Mouse (Mus musculus) forebrain, embryonic 14.5 days (tissue): Measurements from ENCODE around the gene 1700028K03Rik. TPM values are rescaled to one million over a fixed set of nuclear protein-coding genes. Genes with fewer than 3 reads are reported as not detected.

Experiments used
- ATAC-seq: fragments of 200-750 bp; cut with Nextera tagmentation; 2 replicates; pipeline ENCODE4 v1.8.0; 2017; ENCODE audit warnings: mild to moderate bottlenecking, moderate library complexity
- DNase-seq: peaks from one replicate; pipeline ENCODE4 v3.0.0-alpha.2; 2015; ENCODE audit warnings: low spot score
- H3K27ac ChIP-seq: fragments of 300-500 bp; sonication (generic); 2 replicates; pipeline ENCODE4 v1.5.1; 2014; ENCODE audit warnings: low read depth, mild to moderate bottlenecking, control low read depth, low read length, moderate library complexity
- H3K27me3 ChIP-seq: fragments of 300-500 bp; sonication (generic); replicated peaks from 2 replicates; pipeline ENCODE4 v1.6.1; 2014; ENCODE audit warnings: low read length, control low read depth, mixed read lengths; ENCODE audit not compliant: control insufficient read depth, insufficient read depth
- H3K36me3 ChIP-seq: fragments of 300-500 bp; sonication (generic); 2 replicates; pipeline ENCODE4 v1.6.1; 2014; ENCODE audit warnings: low read length, control low read depth; ENCODE audit not compliant: control insufficient read depth, insufficient read depth
- H3K4me1 ChIP-seq: fragments of 300-500 bp; sonication (generic); 2 replicates; pipeline ENCODE4 v1.6.1; 2014; ENCODE audit warnings: antibody characterized with exemption, low read length, control low read depth; ENCODE audit not compliant: control insufficient read depth, insufficient read depth
- H3K4me2 ChIP-seq: fragments of 300-500 bp; sonication (generic); 2 replicates; pipeline ENCODE4 v1.6.1; 2014; ENCODE audit warnings: mild to moderate bottlenecking, control low read depth, low read length
- H3K4me3 ChIP-seq: fragments of 300-500 bp; sonication (generic); 2 replicates; pipeline ENCODE4 v1.5.1; 2014; ENCODE audit warnings: low read depth, low read length, control low read depth
- H3K9ac ChIP-seq: fragments of 300-500 bp; sonication (generic); 2 replicates; pipeline ENCODE4 v1.6.1; 2014; ENCODE audit warnings: mild to moderate bottlenecking, low read length, control low read depth, moderate library complexity
- H3K9me3 ChIP-seq: fragments of 300-500 bp; sonication (generic); replicated peaks from 2 replicates; pipeline ENCODE4 v1.6.1; 2016; ENCODE audit warnings: low read length, control low read depth, mixed read lengths; ENCODE audit not compliant: control insufficient read depth
- WGBS: fragments of 180-500 bp; shearing (Covaris S2); extraction: QIAGEN DNeasy Blood & Tissue Kit; methylation state at CpG from one replicate; pipeline ENCODE4 v1.1.7; 2014; 5-methylcytosine and 5-hydroxymethylcytosine counted together
- polyA plus RNA-seq: library from polyadenylated mRNA; unstranded; fragments of >200 nt; fragmentation: Nextera tagmentation; extraction: Ambion mirVana; gene quantifications from 2 replicates; pipeline ENCODE4 v1.2.1, GENCODE M21; 2014

The 1700028K03Rik gene
- 0.18 and 0.19 TPM in 2 replicates for polyA plus RNA-seq

- no peaks in the 10 kb centered on the region for H3K9me3 ChIP-seq
- DNase-seq (no peak), ATAC-seq (no peak)
- no peak within 1 kb of the TSS for H3K27ac ChIP-seq
- H3K36me3 ChIP-seq = no peaks in the 10 kb centered on the region
- H3K4me3 ChIP-seq = no peak within 1 kb of the TSS
- H3K27me3 ChIP-seq = no peaks in the 10 kb centered on the region
- no peak within 1 kb of the TSS for H3K4me2 ChIP-seq
- H3K9ac ChIP-seq = no peak within 1 kb of the TSS
- 74% methylated on average over 15 of the region's 15 CpGs for WGBS
- H3K4me1 ChIP-seq = no peaks in the 10 kb centered on the region
Measured at GRCm38 (mm10) chr5:107534581-107534980, at the start of gene 1700028K03Rik. Gene 1700028K03Rik, plus strand, starts transcription at chr5:107534709.

GRCm38 (mm10) chr5:107488996-107489395 lies 45.5 kb upstream of the 1700028K03Rik start:
- H3K27me3 ChIP-seq = no peaks in the 10 kb centered on the region
- H3K9ac ChIP-seq = no peak overlapping the region
- H3K36me3 ChIP-seq = no peaks in the 10 kb centered on the region
- H3K4me3 ChIP-seq = no peak overlapping the region
- H3K9me3 ChIP-seq = no peaks in the 10 kb centered on the region
- ATAC-seq (no peak), DNase-seq (no peak)
- no peaks in the 10 kb centered on the region for H3K4me1 ChIP-seq
- 82% methylated on average over 4 of the region's 4 CpGs for WGBS
- no peak overlapping the region for H3K4me2 ChIP-seq
- no peak overlapping the region for H3K27ac ChIP-seq

GRCm38 (mm10) chr5:107491036-107491435 lies 43.5 kb upstream of the 1700028K03Rik start:
- Histone ChIP-seq H3K4me1 (no peaks in the 10 kb centered on the region), H3K36me3 (no peaks in the 10 kb centered on the region), H3K4me3 (no peak overlapping the region), H3K4me2 (no peak overlapping the region), H3K27me3 (no peaks in the 10 kb centered on the region), H3K9ac (no peak overlapping the region), H3K27ac (no peak overlapping the region), H3K9me3 (no peaks in the 10 kb centered on the region)
- ATAC-seq = no peak
- DNase-seq = no peak
- WGBS = 82% methylated on average over 9 of the region's 9 CpGs

- no peaks in the 10 kb centered on the region for H3K9me3 ChIP-seq
- H3K9ac ChIP-seq = no peak overlapping the region
- ATAC-seq = no peak
- no peaks in the 10 kb centered on the region for H3K36me3 ChIP-seq
- no peak overlapping the region for H3K27ac ChIP-seq
- H3K4me1 ChIP-seq = peaks cover 2% of the 10 kb centered on the region; the same call in 1 of the 2 replicates
- H3K4me2 ChIP-seq = no peak overlapping the region
- 95% methylated on average over 2 of the region's 2 CpGs for WGBS
- H3K27me3 ChIP-seq = no peaks in the 10 kb centered on the region
- DNase-seq = no peak
- H3K4me3 ChIP-seq = no peak overlapping the region
Measured at GRCm38 (mm10) chr5:107492471-107492870, 42.0 kb upstream of the 1700028K03Rik start.

- no peaks in the 10 kb centered on the region for H3K9me3 ChIP-seq
- DNase-seq = no peak
- peaks cover 16% of the 10 kb centered on the region for H3K4me1 ChIP-seq
- 98% methylated on average over 5 of the region's 5 CpGs for WGBS
- H3K36me3 ChIP-seq = no peaks in the 10 kb centered on the region
- no peaks in the 10 kb centered on the region for H3K27me3 ChIP-seq
- H3K9ac ChIP-seq = no peak overlapping the region
- ATAC-seq = no peak
- H3K4me2 ChIP-seq = no peak overlapping the region
- H3K27ac ChIP-seq = no peak overlapping the region
- H3K4me3 ChIP-seq = no peak overlapping the region
Measured at GRCm38 (mm10) chr5:107494759-107495158, 39.8 kb upstream of the 1700028K03Rik start.

- Histone ChIP-seq H3K27ac (peak overlapping the region; percentile 21; the same call in 1 of the 2 replicates), H3K9ac (no peak overlapping the region), H3K4me2 (no peak overlapping the region), H3K9me3 (no peaks in the 10 kb centered on the region), H3K4me1 (peaks cover 16% of the 10 kb centered on the region), H3K4me3 (no peak overlapping the region), H3K36me3 (no peaks in the 10 kb centered on the region), H3K27me3 (no peaks in the 10 kb centered on the region)
- 93% methylated on average over 2 of the region's 2 CpGs for WGBS
- ATAC-seq (no peak), DNase-seq (no peak)
Measured at GRCm38 (mm10) chr5:107496047-107496446, 38.5 kb upstream of the 1700028K03Rik start.

GRCm38 (mm10) chr5:107497519-107498501 lies 36.7 kb upstream of the 1700028K03Rik start:
- peak overlapping the region; percentile 63 for H3K4me2 ChIP-seq
- no peaks in the 10 kb centered on the region for H3K27me3 ChIP-seq
- 0 out of 2 replicates have a peak, but pooled peaks cover 5% of the 10 kb centered on the region for H3K36me3 ChIP-seq
- ATAC-seq = peak; percentile 97
- H3K9me3 ChIP-seq = no peaks in the 10 kb centered on the region
- 19% methylated on average over 10 of the region's 10 CpGs for WGBS
- H3K27ac ChIP-seq = peak overlapping the region; percentile 83
- peak overlapping the region; percentile 35 for H3K4me3 ChIP-seq
- peaks cover 16% of the 10 kb centered on the region for H3K4me1 ChIP-seq
- peak; percentile 98 for DNase-seq
- H3K9ac ChIP-seq = peak overlapping the region; percentile 45

GRCm38 (mm10) chr5:107498806-107499310 lies 35.7 kb upstream of the 1700028K03Rik start:
- H3K36me3 ChIP-seq = peaks cover 11% of the 10 kb centered on the region
- no peak for DNase-seq
- peak overlapping the region; percentile 35 for H3K4me3 ChIP-seq
- H3K4me1 ChIP-seq = peaks cover 16% of the 10 kb centered on the region
- no peaks in the 10 kb centered on the region for H3K27me3 ChIP-seq
- peak overlapping the region; percentile 45 for H3K9ac ChIP-seq
- no peaks in the 10 kb centered on the region for H3K9me3 ChIP-seq
- no peak for ATAC-seq
- 55% methylated on average over 5 of the region's 5 CpGs for WGBS
- H3K27ac ChIP-seq = 0 out of 2 replicates have a peak overlapping the region, but pooled peaks have one; percentile 14
- peak overlapping the region; percentile 63 for H3K4me2 ChIP-seq
